Mouse (Mus musculus): ENCODE data around the gene Cd99l2.
"Not testable (repeated sequence)": the region's sequence is repeated elsewhere in the genome, so short reads cannot be mapped to it uniquely, and the experiment has no call there.

The Cd99l2 gene

GRCm38 (mm10) chrX:71492634-71493278, at the start of gene Cd99l2:
Gene Cd99l2 (minus strand): TSS chrX:71492849.
- DNase-seq: peak; percentile 82 to 83

- DNase-seq: no peak
These were observed 48.3 kb upstream of the Cd99l2 start for GRCm38 (mm10) chrX:71540821-71541510.

GRCm38 (mm10) chrX:71537791-71538190, 45.1 kb upstream of the Cd99l2 start:
- no peak for DNase-seq

- DNase-seq: no peak
These were observed 41.5 kb upstream of the Cd99l2 start for GRCm38 (mm10) chrX:71534102-71534501.

GRCm38 (mm10) chrX:71532635-71533034, 40.0 kb upstream of the Cd99l2 start:
- DNase-seq: no peak

GRCm38 (mm10) chrX:71528646-71529045, 36.0 kb upstream of the Cd99l2 start:
- no peak for DNase-seq

- DNase-seq: no peak
These were observed 35.5 kb upstream of the Cd99l2 start for GRCm38 (mm10) chrX:71528150-71528549.

- DNase-seq: no peak
These were observed 34.8 kb upstream of the Cd99l2 start for GRCm38 (mm10) chrX:71527461-71527860.

GRCm38 (mm10) chrX:71525593-71526299, 33.1 kb upstream of the Cd99l2 start:
- DNase-seq: no peak

GRCm38 (mm10) chrX:71524310-71524709, 31.7 kb upstream of the Cd99l2 start:
- DNase-seq: no peak

- no peak for DNase-seq
These were observed 30.2 kb upstream of the Cd99l2 start for GRCm38 (mm10) chrX:71522889-71523288.

- no peak for DNase-seq
These were observed 26.6 kb upstream of the Cd99l2 start for GRCm38 (mm10) chrX:71519252-71519651.

- DNase-seq: not testable (repeated sequence)
These were observed 13.9 kb upstream of the Cd99l2 start for GRCm38 (mm10) chrX:71506591-71506990.

GRCm38 (mm10) chrX:71493279-71493656, 619 bp upstream of the Cd99l2 start:
- peak in 1 of 2 experiments; percentile 7 for DNase-seq

- no peak for DNase-seq
These were observed 567 bp downstream of the Cd99l2 start for GRCm38 (mm10) chrX:71491931-71492633.

- no peak for DNase-seq
These were observed 3.3 kb downstream of the Cd99l2 start for GRCm38 (mm10) chrX:71489353-71489752.

GRCm38 (mm10) chrX:71482244-71482643, 10.4 kb downstream of the Cd99l2 start:
- DNase-seq: no peak

- DNase-seq: no peak
These were observed 16.7 kb downstream of the Cd99l2 start for GRCm38 (mm10) chrX:71475992-71476391.

- DNase-seq: no peak
These were observed 17.2 kb downstream of the Cd99l2 start for GRCm38 (mm10) chrX:71475497-71475896.

GRCm38 (mm10) chrX:71475084-71475483, 17.6 kb downstream of the Cd99l2 start:
- DNase-seq: no peak

GRCm38 (mm10) chrX:71474296-71474956, 18.2 kb downstream of the Cd99l2 start:
- no peak for DNase-seq

- peak; percentile 3 to 17 for DNase-seq
These were observed 23.9 kb downstream of the Cd99l2 start for GRCm38 (mm10) chrX:71468639-71469295.
